Mouse (Mus musculus) CH12.LX (cell line): ENCODE measurements around the gene Cobll1. TPM values are rescaled to one million over a fixed set of nuclear protein-coding genes. Genes with fewer than 3 reads are reported as not detected.

Experiments used
- DNase-seq: peaks from one replicate; pipeline ENCODE4 v3.0.0-alpha.2; 2013; ENCODE audit errors: extremely low read depth
- H3K27ac ChIP-seq: 2 replicates; pipeline ENCODE4 v1.5.1; 2012; ENCODE audit warnings: low read depth, mild to moderate bottlenecking, control low read depth, moderate library complexity; ENCODE audit not compliant: insufficient read depth
- H3K27me3 ChIP-seq: replicated peaks from 2 replicates; pipeline ENCODE3; 2012; ENCODE audit warnings: inconsistent platforms
- H3K36me3 ChIP-seq, 2 experiments: replicated peaks in 1 of 2; 2 replicates each; pipeline versions ENCODE3 to v1.6.1; 2012; ENCODE audit warnings: inconsistent platforms in 1 of 2, low read length in 1 of 2, mild to moderate bottlenecking in 1 of 2, mixed read lengths in 1 of 2, moderate library complexity in 1 of 2; ENCODE audit not compliant: control insufficient read depth in 1 of 2, insufficient read depth in 1 of 2
- H3K4me1 ChIP-seq, 2 experiments: 2 replicates each; pipeline ENCODE4 v1.6.1; 2012; ENCODE audit warnings: inconsistent platforms in 1 of 2, moderate library complexity in 1 of 2; ENCODE audit not compliant: insufficient read depth in 2 of 2, control insufficient read depth in 1 of 2
- H3K4me2 ChIP-seq: 2 replicates; pipeline ENCODE4 v1.6.1; 2012; ENCODE audit warnings: low read depth, mild to moderate bottlenecking, control low read depth; ENCODE audit not compliant: poor library complexity, insufficient read depth, severe bottlenecking
- H3K4me3 ChIP-seq, 3 experiments: fragments of 150-350 bp in 1 of 3; sonication (generic) in 1 of 3; replicated peaks in 1 of 3; 2 replicates each; pipeline versions ENCODE3 to v1.5.1; 2011 to 2012; ENCODE audit warnings: low read depth in 2 of 3, low read length in 2 of 3, mild to moderate bottlenecking in 2 of 3, moderate library complexity in 2 of 3, control low read depth in 1 of 3, improper control_type of control experiment in 1 of 3, inconsistent platforms in 1 of 3, mixed read lengths in 1 of 3; ENCODE audit not compliant: poor library complexity in 1 of 3
- H3K79me2 ChIP-seq: replicated peaks from 2 replicates; pipeline ENCODE4 v1.6.1; 2012; ENCODE audit warnings: mild to moderate bottlenecking, moderate library complexity; ENCODE audit not compliant: control insufficient read depth, poor library complexity, insufficient read depth, severe bottlenecking; ENCODE audit errors: extremely low read depth
- H3K9ac ChIP-seq: 2 replicates; pipeline ENCODE4 v1.6.1; 2012; ENCODE audit warnings: low read depth, mild to moderate bottlenecking, control low read depth, moderate library complexity; ENCODE audit not compliant: insufficient read depth
- H3K9me3 ChIP-seq: replicated peaks from 2 replicates; pipeline ENCODE3; 2012; ENCODE audit warnings: low read length, inconsistent platforms, mixed read lengths
- CHD1 ChIP-seq: IDR thresholded peaks from 2 replicates; pipeline ENCODE4 v1.6.1; 2012; ENCODE audit warnings: low read depth, low read length, improper control_type of control experiment, inconsistent platforms
- CHD2 ChIP-seq: IDR thresholded peaks from 2 replicates; pipeline ENCODE4 v1.6.1; 2011; ENCODE audit warnings: low read length, improper control_type of control experiment
- ELF1 ChIP-seq: IDR thresholded peaks from 2 replicates; pipeline ENCODE4 v1.6.1; 2014; ENCODE audit warnings: low read depth, mild to moderate bottlenecking, inconsistent platforms, low read length, improper control_type of control experiment
- GABPA ChIP-seq: IDR thresholded peaks from 2 replicates; pipeline ENCODE4 v1.6.1; 2012; ENCODE audit warnings: low read depth, low read length, improper control_type of control experiment, inconsistent platforms; ENCODE audit not compliant: insufficient replicate concordance
- JUN ChIP-seq: IDR thresholded peaks from 2 replicates; pipeline ENCODE4 v1.6.1; 2011; ENCODE audit warnings: low read depth, mild to moderate bottlenecking, low read length, improper control_type of control experiment, moderate library complexity; ENCODE audit not compliant: insufficient read depth
- JUND ChIP-seq: conservative IDR thresholded peaks from 2 replicates; pipeline ENCODE4 v1.6.1; 2011; ENCODE audit warnings: low read depth, low read length, improper control_type of control experiment
- MAX ChIP-seq: IDR thresholded peaks from 2 replicates; pipeline ENCODE4 v1.6.1; 2011; ENCODE audit warnings: low read length, improper control_type of control experiment
- MAZ ChIP-seq: IDR thresholded peaks from 2 replicates; pipeline ENCODE4 v1.6.1; 2012; ENCODE audit warnings: low read depth, mild to moderate bottlenecking, inconsistent platforms, low read length, improper control_type of control experiment, moderate library complexity
- MXI1 ChIP-seq: IDR thresholded peaks from 2 replicates; pipeline ENCODE4 v1.6.1; 2011; ENCODE audit warnings: mild to moderate bottlenecking, low read depth, low read length, improper control_type of control experiment
- NRF1 ChIP-seq: IDR thresholded peaks from 2 replicates; pipeline ENCODE4 v1.6.1; 2014; ENCODE audit warnings: low read depth, mild to moderate bottlenecking, inconsistent platforms, low read length, improper control_type of control experiment, moderate library complexity
- PAX5 ChIP-seq: IDR thresholded peaks from 2 replicates; pipeline ENCODE4 v1.6.1; 2012; ENCODE audit warnings: low read length, inconsistent platforms, mixed read lengths
- RCOR1 ChIP-seq: conservative IDR thresholded peaks from 2 replicates; pipeline ENCODE4 v1.6.1; 2012; ENCODE audit warnings: low read depth, mild to moderate bottlenecking, inconsistent platforms, low read length, improper control_type of control experiment
- UBTF ChIP-seq: IDR thresholded peaks from 2 replicates; pipeline ENCODE4 v1.6.1; 2012; ENCODE audit warnings: low read depth, mild to moderate bottlenecking, inconsistent platforms, low read length, improper control_type of control experiment, moderate library complexity
- USF1 ChIP-seq: IDR thresholded peaks from 2 replicates; pipeline ENCODE4 v1.6.1; 2014; ENCODE audit warnings: low read depth, mild to moderate bottlenecking, inconsistent platforms, low read length, improper control_type of control experiment
- ZC3H11A ChIP-seq: IDR thresholded peaks from 2 replicates; pipeline ENCODE4 v1.6.1; 2012; ENCODE audit warnings: low read depth, mild to moderate bottlenecking, inconsistent platforms, low read length, improper control_type of control experiment
- ZKSCAN1 ChIP-seq: IDR thresholded peaks from 2 replicates; pipeline ENCODE4 v1.6.1; 2012; ENCODE audit warnings: low read depth, inconsistent platforms, low read length, improper control_type of control experiment, borderline replicate concordance
- ZMIZ1 ChIP-seq: IDR thresholded peaks from 2 replicates; pipeline ENCODE4 v1.6.1; 2012; ENCODE audit warnings: low read depth, mild to moderate bottlenecking, inconsistent platforms, low read length, improper control_type of control experiment
- dilution Hi-C: fragments of 300-500 bp; cut with MboI; formaldehyde crosslinking; loops from 2 replicates; pipeline ENCODE4 v1.14.3; 2020; ENCODE audit warnings: low sequenced_read_pairs; ENCODE audit not compliant: extremely low pct_unique_long_range_greater_than_20kb, extremely low pct_ligation_motif_present
- in situ Hi-C: fragments of 300-500 bp; cut with MboI; formaldehyde crosslinking; loops from 3 replicates; pipeline ENCODE4 v1.14.3; 2019; ENCODE audit warnings: low sequenced_read_pairs, low pct_ligation_motif_present, low pct_unique_long_range_greater_than_20kb, mixed read lengths
- polyA plus RNA-seq: library from polyadenylated mRNA; unstranded; fragments of >175 nt; gene quantifications from 2 replicates; pipeline ENCODE4 v1.2.1, GENCODE M21; 2012; ENCODE audit warnings: low read depth; ENCODE audit not compliant: insufficient read length
- total RNA-seq, 2 experiments: library from RNA; depleted of rRNA; stranded (reverse); fragments of 300-350 nt in 1 of 2; fragments of >200 nt in 1 of 2; gene quantifications; 2 replicates each; pipeline ENCODE4 v1.2.3; 2012 to 2014

The Cobll1 gene
- total and polyA plus RNA-seq, 3 experiments: 0.67 to 1.9 (median 1.5) TPM

GRCm38 (mm10) chr2:65220563-65220962 lies 18.6 kb downstream of the Cobll1 start:
- no peaks in the 10 kb centered on the region for H3K36me3 ChIP-seq
- dilution Hi-C loops (no loop called here), in situ Hi-C loops (no loop called here)
- DNase-seq: no peak
- H3K4me2 ChIP-seq: no peak overlapping the region
- H3K9me3 ChIP-seq: no peaks in the 10 kb centered on the region
- no peaks in the 10 kb centered on the region for H3K27me3 ChIP-seq
- H3K4me1 ChIP-seq: no peaks in the 10 kb centered on the region; a peak in 1 of 4 replicates
- TF ChIP-seq ZC3H11A (no peak), MAZ (no peak), JUND (no peak), MXI1 (no peak), RCOR1 (no peak), ELF1 (no peak), CHD1 (no peak), PAX5 (no peak), CHD2 (no peak), MAX (no peak), ZKSCAN1 (no peak), USF1 (no peak)
- H3K9ac ChIP-seq: no peak overlapping the region
- H3K27ac ChIP-seq: no peak overlapping the region
- H3K4me3 ChIP-seq: no peak overlapping the region
- no peaks in the 10 kb centered on the region for H3K79me2 ChIP-seq

- Histone ChIP-seq H3K4me1 (no peaks in the 10 kb centered on the region; a peak in 1 of 4 replicates), H3K36me3 (no peaks in the 10 kb centered on the region), H3K9ac (no peak overlapping the region), H3K4me3 (no peak overlapping the region), H3K79me2 (no peaks in the 10 kb centered on the region), H3K27me3 (no peaks in the 10 kb centered on the region), H3K27ac (no peak overlapping the region), H3K4me2 (no peak overlapping the region), H3K9me3 (no peaks in the 10 kb centered on the region)
- DNase-seq: no peak
- in situ Hi-C loops: no loop called here
- TF ChIP-seq MAX (no peak), JUN (no peak), CHD1 (no peak), ZMIZ1 (no peak), MXI1 (no peak), GABPA (no peak), NRF1 (no peak), UBTF (no peak), CHD2 (no peak)
- dilution Hi-C loops: no loop called here
Measured at GRCm38 (mm10) chr2:65219375-65220135, 19.6 kb downstream of the Cobll1 start.
